Mouse (Mus musculus) lung, postnatal 36 days (tissue): ENCODE measurements around the gene 2900011O08Rik.

Source experiments
- DNase-seq: peaks from one replicate; pipeline ENCODE4 v3.0.0; 2022; ENCODE audit warnings: mixed read lengths

The 2900011O08Rik gene

GRCm38 (mm10) chr16:14070471-14071169, 84.2 kb downstream of the 2900011O08Rik start:
- no peak for DNase-seq

- DNase-seq = no peak
Observed at GRCm38 (mm10) chr16:14082925-14083324, 96.5 kb downstream of the 2900011O08Rik start.

- DNase-seq = peak; percentile 9
Observed at GRCm38 (mm10) chr16:14088249-14088648, 101.8 kb downstream of the 2900011O08Rik start.

GRCm38 (mm10) chr16:14089296-14089695, 102.9 kb downstream of the 2900011O08Rik start:
- no peak for DNase-seq

GRCm38 (mm10) chr16:14091771-14092170, 105.4 kb downstream of the 2900011O08Rik start:
- DNase-seq = no peak

GRCm38 (mm10) chr16:14105891-14106290, 119.5 kb downstream of the 2900011O08Rik start:
- DNase-seq = no peak

GRCm38 (mm10) chr16:14109651-14110230, 123.3 kb downstream of the 2900011O08Rik start:
- DNase-seq = peak; percentile 17

GRCm38 (mm10) chr16:14110922-14111321, 124.5 kb downstream of the 2900011O08Rik start:
- DNase-seq = peak; percentile 55

- no peak for DNase-seq
Observed at GRCm38 (mm10) chr16:14112133-14112532, 125.7 kb downstream of the 2900011O08Rik start.

GRCm38 (mm10) chr16:14112742-14113141, 126.3 kb downstream of the 2900011O08Rik start:
- DNase-seq = peak; percentile 26

GRCm38 (mm10) chr16:14117299-14117698, 130.9 kb downstream of the 2900011O08Rik start:
- no peak for DNase-seq

- no peak for DNase-seq
Observed at GRCm38 (mm10) chr16:14120941-14121340, 134.5 kb downstream of the 2900011O08Rik start.

- DNase-seq = no peak
Observed at GRCm38 (mm10) chr16:14121563-14121962, 135.2 kb downstream of the 2900011O08Rik start.

GRCm38 (mm10) chr16:14122586-14122985, 136.2 kb downstream of the 2900011O08Rik start:
- no peak for DNase-seq

GRCm38 (mm10) chr16:14123901-14124300, 137.5 kb downstream of the 2900011O08Rik start:
- DNase-seq = no peak

GRCm38 (mm10) chr16:14124709-14125108, 138.3 kb downstream of the 2900011O08Rik start:
- peak; percentile 57 for DNase-seq

GRCm38 (mm10) chr16:14125253-14125652, 138.8 kb downstream of the 2900011O08Rik start:
- DNase-seq = peak; percentile 20

- DNase-seq = no peak
Observed at GRCm38 (mm10) chr16:14128977-14129376, 142.6 kb downstream of the 2900011O08Rik start.

GRCm38 (mm10) chr16:14130796-14131195, 144.4 kb downstream of the 2900011O08Rik start:
- DNase-seq = no peak

- DNase-seq = peak; percentile 44
Observed at GRCm38 (mm10) chr16:14131376-14131775, 145.0 kb downstream of the 2900011O08Rik start.

GRCm38 (mm10) chr16:14131838-14132237, 145.4 kb downstream of the 2900011O08Rik start:
- peak; percentile 30 for DNase-seq

GRCm38 (mm10) chr16:14135014-14135413, 148.6 kb downstream of the 2900011O08Rik start:
- DNase-seq = peak; percentile 55

- peak; percentile 51 for DNase-seq
Observed at GRCm38 (mm10) chr16:14137976-14138561, 151.7 kb downstream of the 2900011O08Rik start.

GRCm38 (mm10) chr16:14139106-14139505, 152.7 kb downstream of the 2900011O08Rik start:
- no peak for DNase-seq
